Mouse (Mus musculus) T-cell, adult 66 days (primary cell): ENCODE results near the gene Usp36. TPM values are rescaled to one million over a fixed set of nuclear protein-coding genes. Genes with fewer than 3 reads are reported as not detected.

Experiments
- total RNA-seq, 2 experiments: library from RNA; stranded (reverse); gene quantifications; 3 replicates in 1 of 2; 4 replicates in 1 of 2; pipeline ENCODE4 v1.2.4; 2023

Gene Usp36
- 10 to 100 TPM; 67.6 to 68.1 TPM for total RNA-seq

DNA sequence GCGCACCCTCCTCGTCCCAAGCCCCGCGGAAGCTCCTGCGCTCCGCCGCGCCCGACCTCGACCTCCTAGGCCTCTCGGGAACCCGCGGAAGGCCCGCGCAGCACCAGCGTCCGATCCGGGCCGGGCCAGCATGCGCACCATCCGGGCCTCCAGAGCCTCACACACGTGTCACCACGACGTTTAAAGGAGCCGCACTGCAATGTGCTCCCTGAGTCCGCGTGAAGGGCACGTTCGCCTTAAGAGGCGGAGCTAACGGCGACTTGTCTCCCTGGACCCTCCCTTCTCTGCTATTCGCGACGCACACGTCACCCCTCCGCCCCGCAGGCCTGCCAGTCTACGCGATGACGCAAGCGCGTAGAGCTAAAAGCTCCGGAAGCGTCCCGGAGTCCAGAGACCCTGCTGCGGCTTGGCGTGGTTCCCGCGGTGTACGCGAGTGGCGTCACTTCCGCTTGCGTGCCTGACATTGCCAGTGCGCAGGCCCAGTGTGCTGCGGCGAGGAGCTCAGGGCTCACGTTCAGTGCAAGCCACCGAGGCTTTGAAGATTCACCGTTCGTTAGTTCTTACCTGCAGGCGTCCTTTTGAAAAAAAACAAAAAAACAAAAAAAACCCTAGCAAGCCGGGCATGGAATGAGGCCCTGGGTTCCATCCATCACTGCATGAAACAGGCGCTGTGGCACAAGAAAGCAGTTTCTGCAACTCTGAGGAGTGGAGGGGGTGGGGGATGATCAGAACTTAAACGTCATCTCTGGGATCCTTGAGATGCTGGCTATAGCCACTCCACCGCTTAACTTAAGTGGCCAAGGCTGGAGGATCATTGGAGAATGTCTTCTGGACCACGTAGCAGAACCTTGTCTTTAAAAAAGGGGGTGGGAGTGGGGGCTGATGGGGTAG is at the start of gene Usp36:
Gene Usp36 (minus strand): TSS at position 246 of the 891 bp plus-strand sequence.

DNA sequence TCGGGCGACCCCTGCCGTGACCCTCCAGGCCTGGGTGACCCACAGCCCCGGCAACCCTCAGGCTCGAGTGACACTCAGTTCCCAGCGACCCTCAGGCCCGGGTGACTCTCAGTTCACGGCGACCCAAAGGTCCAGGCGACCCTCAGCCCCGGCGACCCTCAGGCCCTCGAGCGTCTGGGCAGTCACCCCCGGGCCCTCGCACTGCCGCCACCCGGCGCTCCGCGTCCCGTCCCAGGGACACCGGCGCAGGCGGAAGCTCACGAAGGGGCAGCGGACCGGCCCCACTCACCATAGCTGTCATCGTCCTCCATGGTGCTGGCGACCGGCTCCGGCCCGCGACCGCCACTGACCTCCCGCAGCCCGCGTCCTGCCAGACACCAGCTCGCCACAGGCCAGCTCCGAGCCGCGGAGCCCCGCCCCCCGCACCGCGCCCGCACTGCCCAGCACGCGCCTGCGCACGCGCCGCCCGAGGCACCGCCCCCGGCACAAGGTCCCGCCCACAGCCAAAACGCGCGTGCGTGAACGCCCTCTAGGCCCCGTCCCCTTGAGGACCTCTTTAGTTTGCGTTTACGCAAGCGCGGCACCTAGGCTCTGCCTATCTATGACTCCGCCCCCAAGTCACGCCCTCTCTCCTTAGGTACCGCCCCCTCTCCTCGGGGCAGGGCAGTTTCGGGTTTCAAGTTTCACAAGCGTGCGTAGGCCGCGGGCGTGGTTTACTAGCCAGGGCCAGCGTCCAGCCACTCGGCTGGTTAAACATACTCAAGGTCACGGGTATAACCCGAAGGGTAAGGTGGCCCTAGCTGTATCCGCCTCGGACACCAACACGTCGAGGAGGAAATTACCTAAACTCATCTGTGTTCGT is 41.7 kb downstream of the Usp36 start, which contains the start of gene Cyth1:
Gene Cyth1 (minus strand): TSS at position 443 of the 862 bp plus-strand sequence.

Other genes with a start within 250 kb of the Usp36 start
- 1 to 10 TPM; 2.2 to 3.5 TPM for gene Dnah17, start 159.6 kb downstream of the Usp36 start, total RNA-seq
- 100 to 1,000 TPM; 183 to 198 TPM for gene Cyth1, start 41.7 kb downstream of the Usp36 start, total RNA-seq
- gene Cep295nl, start 52.3 kb upstream of the Usp36 start, total RNA-seq: 1 to 10 TPM; 4.7 to 6.6 TPM
- 10 to 100 TPM; 52.5 to 60.8 TPM for gene Timp2, start 65.5 kb upstream of the Usp36 start, total RNA-seq
- 100 to 1,000 TPM; 105 to 130 TPM for gene Lgals3bp, start 111.8 kb upstream of the Usp36 start, total RNA-seq
- 10 to 100 TPM; 54.3 to 55.9 TPM for gene Cant1, start 128.8 kb upstream of the Usp36 start, total RNA-seq
- not detected for gene C1qtnf1, start 138.0 kb upstream of the Usp36 start, total RNA-seq
- 10 to 100 TPM; 11.9 to 12.5 TPM for gene Engase, start 186.6 kb upstream of the Usp36 start, total RNA-seq